Mouse (Mus musculus) heart, adult 11 months (tissue): ENCODE results near the gene Gm42372.

Source experiments
- DNase-seq: peaks from one replicate; pipeline ENCODE4 v3.0.0; 2022

Gm42372 gene

DNA sequence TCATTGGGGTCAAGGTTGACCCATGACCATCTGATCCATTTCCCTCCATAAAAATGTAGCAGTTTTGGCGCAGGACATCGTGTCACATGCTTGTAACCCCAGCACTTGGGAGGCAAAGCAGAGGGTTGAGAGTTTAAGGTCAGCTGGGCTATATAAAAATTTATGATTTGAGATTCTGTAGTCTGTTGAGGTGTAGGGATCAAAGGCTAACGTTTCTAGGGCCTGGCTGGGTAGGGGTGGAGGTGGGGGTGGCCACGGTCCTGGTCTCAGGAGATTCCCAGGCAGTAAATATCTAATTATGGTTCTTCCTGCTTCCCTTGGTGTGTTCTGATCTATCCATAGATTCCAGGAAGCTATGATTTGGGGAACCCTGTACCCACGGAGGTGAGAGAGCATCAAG is 21.2 kb upstream of the Gm42372 start:
- no peak for DNase-seq

DNA sequence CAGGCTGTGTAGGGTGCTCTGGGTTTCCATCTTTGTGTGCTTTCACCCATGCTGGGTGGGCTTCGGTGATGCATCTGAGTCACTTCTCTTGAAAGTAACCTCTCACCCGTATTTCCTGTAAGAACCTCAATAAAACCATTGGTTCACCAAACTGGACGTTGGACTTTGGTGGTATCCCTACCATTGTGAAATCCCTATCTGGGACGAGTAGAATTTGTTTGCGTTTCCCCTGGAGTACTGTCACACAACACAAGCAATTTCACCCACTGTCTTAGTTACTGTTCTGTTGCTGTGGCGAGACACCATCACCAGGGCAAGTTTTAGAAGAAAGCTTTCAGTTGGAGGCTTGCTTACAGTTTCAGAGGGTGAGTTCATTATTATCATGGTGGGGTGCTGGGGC is 14.5 kb upstream of the Gm42372 start:
- no peak for DNase-seq

- no peak for DNase-seq
Measured at GRCm38 (mm10) chr7:16971160-16971559, 11.7 kb upstream of the Gm42372 start.

- DNase-seq, result peak; percentile 98
Measured at GRCm38 (mm10) chr7:16974018-16974417, 8.9 kb upstream of the Gm42372 start.

DNA sequence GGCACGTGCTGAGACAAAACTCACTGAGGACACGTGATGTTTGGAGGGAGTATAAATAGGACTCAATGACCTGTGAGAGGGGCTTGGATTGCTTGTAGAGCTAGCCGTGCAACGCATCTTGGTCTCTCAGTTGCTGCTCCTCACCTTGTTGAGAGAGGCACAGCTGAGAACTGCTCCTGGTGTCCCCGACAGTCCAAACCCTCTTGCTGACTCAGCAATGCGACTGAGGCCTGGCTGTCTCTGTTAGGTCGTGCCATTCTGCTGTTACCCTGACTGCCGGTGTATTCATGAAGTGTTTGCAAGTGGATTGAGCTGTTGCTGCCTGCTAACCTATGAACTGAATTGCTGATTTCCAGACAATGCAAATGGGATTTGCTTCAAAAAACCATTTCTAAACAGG is 6.6 kb upstream of the Gm42372 start:
- no peak for DNase-seq

DNA sequence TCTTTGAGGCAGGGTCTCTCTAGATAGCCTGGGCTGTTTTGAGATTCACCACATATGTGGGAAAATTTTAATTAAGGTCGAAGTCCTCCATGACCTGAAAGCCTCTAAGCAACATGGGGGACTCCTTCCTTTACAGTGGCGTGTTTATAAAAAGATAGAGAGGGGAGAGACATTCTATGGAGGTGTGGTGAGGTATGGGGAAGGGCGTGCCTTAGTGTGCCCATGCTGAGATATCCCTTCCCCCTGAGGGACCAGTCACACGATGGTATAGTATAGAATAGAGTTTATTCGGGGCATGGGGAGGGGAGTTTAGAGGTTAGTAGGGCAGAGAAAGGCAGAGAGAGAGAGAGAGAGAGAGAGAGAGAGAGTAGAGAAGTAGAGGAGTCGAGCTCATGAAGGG is 4.7 kb upstream of the Gm42372 start:
- DNase-seq, result no peak

GRCm38 (mm10) chr7:16978593-16978992 is 4.3 kb upstream of the Gm42372 start:
- no peak for DNase-seq

GRCm38 (mm10) chr7:16980348-16980747 is 2.5 kb upstream of the Gm42372 start:
- peak; percentile 94 for DNase-seq

DNA sequence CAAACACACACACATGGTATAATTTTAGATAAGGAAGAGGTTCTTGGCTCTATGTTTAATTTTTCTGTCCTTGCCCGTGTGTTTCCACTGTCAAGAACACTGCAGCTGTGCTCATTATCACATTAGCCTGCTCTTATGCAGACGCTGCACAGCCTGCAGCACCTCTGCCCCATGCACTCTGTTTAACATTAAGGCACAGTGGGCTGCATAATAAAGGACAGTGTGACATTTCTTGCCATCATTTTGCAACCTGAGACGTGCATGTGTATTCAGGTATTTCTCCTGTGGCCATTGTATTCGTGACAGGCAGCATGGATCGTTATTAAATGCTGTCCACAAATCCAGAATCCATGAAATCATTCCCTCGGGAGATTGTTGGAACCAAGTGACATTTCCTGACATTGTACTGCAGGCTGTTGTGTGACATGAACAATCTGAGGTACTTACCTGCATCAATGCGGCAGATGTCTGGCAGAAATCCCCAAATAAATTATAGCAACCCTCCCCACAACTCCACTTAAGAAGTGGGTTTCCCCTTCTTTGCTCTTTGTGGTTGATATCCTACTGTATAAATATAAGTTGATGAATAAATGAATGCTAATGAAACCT is 4.8 kb downstream of the Gm42372 start:
- DNase-seq, result peak; percentile 92

GRCm38 (mm10) chr7:16988405-16988804 is 5.5 kb downstream of the Gm42372 start:
- peak; percentile 98 for DNase-seq

DNA sequence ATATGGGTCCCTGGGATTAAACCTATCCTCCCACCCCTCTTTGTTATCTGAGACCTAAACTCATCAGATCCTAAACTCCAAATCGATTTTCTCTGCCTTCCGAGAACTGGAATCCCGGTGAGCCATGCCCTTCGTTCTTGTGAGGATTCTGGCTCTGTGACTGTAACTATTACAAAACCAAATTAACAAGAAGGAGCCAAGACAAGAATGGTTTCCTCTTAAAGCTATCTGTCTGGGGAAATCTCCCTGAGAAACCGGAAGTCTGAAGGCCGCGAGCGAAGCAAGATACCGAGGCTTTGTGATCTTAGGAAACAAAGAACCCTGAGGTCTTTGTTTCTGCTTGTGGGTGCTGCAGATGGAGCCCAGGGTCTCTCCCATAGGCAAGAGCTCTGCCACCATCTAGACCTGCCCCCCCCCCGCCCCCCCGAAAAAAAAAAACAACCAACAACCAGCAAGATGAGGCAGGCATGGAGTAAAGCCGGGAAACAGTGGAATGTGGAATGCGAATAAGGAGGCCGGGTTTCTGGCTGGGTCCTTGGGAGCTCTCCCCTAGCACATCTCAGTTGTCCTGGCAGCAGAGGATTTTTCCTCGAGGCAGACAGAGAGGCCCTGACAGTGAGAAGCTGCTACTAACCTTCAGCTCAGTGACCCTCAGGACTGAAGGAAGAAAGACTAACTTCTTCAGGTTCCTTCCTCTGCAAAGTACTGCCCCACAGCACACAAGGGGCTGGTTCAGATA is 7.3 kb downstream of the Gm42372 start:
- DNase-seq, result peak; percentile 92

- DNase-seq, result no peak
Measured at GRCm38 (mm10) chr7:16991681-16992450, 9.0 kb downstream of the Gm42372 start.

- DNase-seq, result no peak
Measured at GRCm38 (mm10) chr7:16992451-16992807, 9.5 kb downstream of the Gm42372 start, which contains the start of gene Ccdc8. Gene Ccdc8, plus strand, starts transcription at chr7:16992708.

- DNase-seq, result peak; percentile 99
Measured at GRCm38 (mm10) chr7:16993651-16994399, 10.9 kb downstream of the Gm42372 start.

DNA sequence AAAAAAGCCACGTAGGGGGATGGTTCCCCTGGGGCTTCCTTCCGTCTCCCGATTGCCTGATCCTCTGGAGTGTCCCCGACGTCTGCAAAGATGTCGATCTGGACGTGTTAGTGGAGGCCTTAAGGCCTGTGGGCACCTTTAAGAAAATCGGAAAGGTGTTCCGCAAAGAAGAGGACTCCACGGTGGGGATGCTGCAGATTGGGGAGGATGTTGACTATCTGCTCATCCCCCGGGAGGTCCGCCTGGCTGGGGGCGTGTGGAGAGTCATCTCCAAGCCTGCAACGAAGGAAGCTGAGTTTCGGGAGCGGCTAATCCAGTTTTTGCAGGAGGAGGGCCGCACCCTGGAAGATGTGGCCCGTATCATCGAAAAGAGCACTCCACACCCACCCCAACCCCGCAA is 11.5 kb downstream of the Gm42372 start:
- no peak for DNase-seq

DNA sequence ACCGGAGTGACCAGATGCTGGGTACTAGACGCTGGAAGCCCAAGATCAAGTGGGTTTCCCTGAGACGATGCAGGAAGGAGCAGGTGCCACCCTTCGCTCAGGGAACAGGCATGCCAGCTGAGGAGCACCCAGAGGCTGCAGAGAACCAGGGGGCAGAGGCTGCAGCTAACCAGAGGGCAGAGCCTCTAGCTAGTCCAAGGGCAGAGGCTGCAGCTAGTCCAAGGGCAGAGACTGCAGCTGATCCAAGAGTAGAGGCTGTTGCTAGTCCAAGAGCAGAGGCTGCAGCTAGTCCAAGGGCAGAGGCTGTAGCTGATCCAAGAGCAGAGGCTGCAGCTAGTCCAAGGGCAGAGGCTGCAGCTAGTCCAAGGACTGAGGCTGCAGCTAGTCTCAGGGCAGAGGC is 12.5 kb downstream of the Gm42372 start:
- no peak for DNase-seq

GRCm38 (mm10) chr7:16999233-16999632 is 16.3 kb downstream of the Gm42372 start:
- no peak for DNase-seq

DNA sequence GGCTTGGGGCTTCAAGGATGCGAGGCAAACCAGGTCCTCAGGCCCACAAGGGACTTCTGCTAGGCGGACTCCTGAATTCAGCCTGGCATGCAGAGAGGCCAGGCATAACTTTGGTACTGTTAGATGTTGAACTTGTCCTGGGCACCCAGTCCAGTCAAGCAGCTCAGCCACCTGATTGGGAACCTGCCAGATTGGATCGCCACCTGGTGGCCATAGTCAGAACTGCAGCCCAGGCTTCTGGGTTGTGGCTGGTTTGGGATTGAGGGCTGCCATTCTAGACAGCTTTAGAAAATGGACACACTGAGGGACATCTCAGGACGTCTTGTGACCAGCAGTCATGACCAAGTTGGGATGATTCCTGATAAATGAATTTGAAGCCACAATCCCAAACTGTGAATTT is 16.8 kb downstream of the Gm42372 start:
- DNase-seq, result peak; percentile 98

- peak; percentile 96 for DNase-seq
Measured at GRCm38 (mm10) chr7:17002375-17003195, 19.7 kb downstream of the Gm42372 start.

DNA sequence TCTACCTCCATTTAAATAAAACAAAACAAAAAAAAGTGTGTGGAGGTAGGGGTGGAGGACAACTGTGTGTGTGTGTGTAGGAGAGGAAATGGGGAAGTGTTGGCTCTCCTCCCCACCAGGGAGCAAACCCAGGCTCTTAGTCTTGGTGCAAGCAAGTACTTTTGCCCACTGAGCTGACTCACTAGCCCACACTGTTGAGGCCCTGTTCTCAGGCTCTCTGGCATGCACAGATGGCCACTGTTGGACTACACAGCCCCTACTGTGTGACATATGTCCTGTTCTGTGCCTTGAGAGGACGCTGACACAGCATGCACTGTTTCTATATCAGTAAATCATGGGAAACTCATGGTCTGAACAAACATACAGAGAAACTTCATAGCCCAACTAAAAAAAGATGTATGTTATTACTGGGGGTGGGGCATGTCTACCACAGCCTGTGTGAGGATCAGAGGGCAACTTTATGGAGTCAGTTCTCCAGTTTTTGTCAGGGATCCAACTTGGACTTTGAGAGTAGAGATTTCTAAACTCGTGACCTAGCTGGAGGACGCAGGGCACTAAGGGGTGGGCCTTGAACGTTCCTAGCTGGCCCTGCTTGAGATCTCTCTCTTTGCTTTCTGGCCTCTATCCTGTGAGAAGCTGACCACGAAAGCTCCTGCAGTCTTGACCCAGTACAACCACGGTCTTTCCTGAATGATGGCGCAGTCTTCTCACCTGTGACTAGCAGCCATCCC is 20.5 kb downstream of the Gm42372 start:
- no peak for DNase-seq

GRCm38 (mm10) chr7:17004716-17005115 is 21.8 kb downstream of the Gm42372 start:
- no peak for DNase-seq

DNA sequence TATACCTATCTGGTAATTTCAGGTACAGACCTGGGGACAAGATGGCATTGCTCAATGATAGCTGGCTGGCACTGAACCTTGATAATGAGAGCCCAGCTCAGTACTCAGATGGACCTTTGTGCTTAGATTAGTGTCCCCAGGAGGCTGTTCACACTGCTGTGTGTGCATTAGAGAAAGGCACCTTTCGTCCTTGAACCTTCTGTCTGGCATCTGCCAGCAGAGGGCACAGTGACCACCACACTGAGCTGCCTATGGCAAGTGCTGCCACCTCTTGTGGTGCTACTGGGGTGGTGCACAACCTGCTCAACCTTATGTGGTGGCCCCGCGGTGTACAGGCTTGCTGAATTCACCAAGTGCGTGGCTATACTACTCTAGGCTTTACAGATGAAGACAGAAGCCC is 24.4 kb downstream of the Gm42372 start:
- no peak for DNase-seq
